Mouse (Mus musculus) frontal cortex, postnatal 10 days (tissue): Measurements from ENCODE around the gene Tspyl1.
A peak's percentile ranks its signal among the peaks of the same experiment; 100 is the strongest.

Source experiments
- DNase-seq, 2 experiments: peaks; one replicate each; pipeline ENCODE4 v3.0.0; 2022; ENCODE audit warnings: low spot score in 2 of 2, mixed read lengths in 1 of 2

Gene Tspyl1

GRCm38 (mm10) chr10:34300368-34300767, 18.4 kb downstream of the Tspyl1 start:
- DNase-seq, result no peak

GRCm38 (mm10) chr10:34307070-34307469, 25.1 kb downstream of the Tspyl1 start:
- DNase-seq, result no peak

- no peak for DNase-seq
Observed at GRCm38 (mm10) chr10:34309915-34310685, 28.1 kb downstream of the Tspyl1 start.

- DNase-seq, result no peak
Observed at GRCm38 (mm10) chr10:34312536-34312935, 30.5 kb downstream of the Tspyl1 start.

- DNase-seq, result peak; percentile 57 to 78
Observed at GRCm38 (mm10) chr10:34316571-34317216, 34.7 kb downstream of the Tspyl1 start.

- DNase-seq, result no peak
Observed at GRCm38 (mm10) chr10:34317217-34317606, 35.2 kb downstream of the Tspyl1 start.

GRCm38 (mm10) chr10:34320809-34321208, 38.8 kb downstream of the Tspyl1 start:
- DNase-seq, result no peak

GRCm38 (mm10) chr10:34326701-34327100, 44.7 kb downstream of the Tspyl1 start:
- no peak for DNase-seq

GRCm38 (mm10) chr10:34327144-34327543, 45.2 kb downstream of the Tspyl1 start:
- DNase-seq, result no peak

- peak; percentile 25 to 47 for DNase-seq
Observed at GRCm38 (mm10) chr10:34328310-34328709, 46.3 kb downstream of the Tspyl1 start.
